Mouse (Mus musculus) kidney, adult 8-10 months (tissue): ENCODE results near the gene Entpd1.

Experiments used
- DNase-seq, 2 experiments: peaks; one replicate each; pipeline ENCODE4 v3.0.0; 2022

Gene Entpd1

GRCm38 (mm10) chr19:40728732-40729420, 116.7 kb downstream of the Entpd1 start:
- DNase-seq = no peak

- no peak for DNase-seq
These were observed 121.2 kb downstream of the Entpd1 start for GRCm38 (mm10) chr19:40733409-40733808.

GRCm38 (mm10) chr19:40733849-40734248, 121.7 kb downstream of the Entpd1 start:
- no peak for DNase-seq

GRCm38 (mm10) chr19:40736680-40737512, 124.7 kb downstream of the Entpd1 start:
- DNase-seq = peak; percentile 25 to 52

- no peak for DNase-seq
These were observed 125.4 kb downstream of the Entpd1 start for GRCm38 (mm10) chr19:40737613-40738012.

GRCm38 (mm10) chr19:40738683-40739324, 126.6 kb downstream of the Entpd1 start:
- DNase-seq = no peak

GRCm38 (mm10) chr19:40746603-40747002, 134.4 kb downstream of the Entpd1 start:
- DNase-seq = no peak

- DNase-seq = no peak
These were observed 136.4 kb downstream of the Entpd1 start, which contains the start of gene Cc2d2b for GRCm38 (mm10) chr19:40748559-40748958. Cc2d2b (plus strand) TSS chr19:40748753.

GRCm38 (mm10) chr19:40754311-40754710, 142.1 kb downstream of the Entpd1 start:
- DNase-seq = peak; percentile 2 to 64

- DNase-seq = no peak
These were observed 147.9 kb downstream of the Entpd1 start for GRCm38 (mm10) chr19:40760071-40760470.

GRCm38 (mm10) chr19:40762023-40762759, 150.0 kb downstream of the Entpd1 start:
- peak in 1 of 2 experiments; percentile 23 for DNase-seq

GRCm38 (mm10) chr19:40767189-40767588, 155.0 kb downstream of the Entpd1 start:
- no peak for DNase-seq

- DNase-seq = no peak
These were observed 157.2 kb downstream of the Entpd1 start for GRCm38 (mm10) chr19:40769341-40769770.

- DNase-seq = no peak
These were observed 176.0 kb downstream of the Entpd1 start for GRCm38 (mm10) chr19:40788004-40788714.

GRCm38 (mm10) chr19:40788715-40789084, 176.5 kb downstream of the Entpd1 start:
- no peak for DNase-seq
